Mouse (Mus musculus): ENCODE measurements at regions not wholly inside any gene's neighbourhood (a gene's known extent, or its start where the extent isn't known, plus 50 kb on each side); places are given as distances from the start of the nearest gene placed in this dataset.

GRCm38 (mm10) chr15:61553908-61554307, 631.1 kb upstream of the A1bg start:
- TF ChIP-seq POLR2A (IDR thresholded peaks at IDR 0.05; ENCODE audit: borderline replicate concordance, control insufficient read depth, low read depth, low read length) (no peak), CTCF (IDR thresholded peaks at IDR 0.05; ENCODE audit: control insufficient read depth, insufficient read depth, low read length) (no peak)
